Comparison of ENCODE assay signal across 1 mouse cellular context in genomic region chr8:83141358-83141757, GRCm38 (mm10).
A peak's percentile ranks its signal among the peaks of the same experiment; 100 is the strongest.
TF ChIP-seq lines count a peak whose summit lies in the region.

No protein-coding gene starts in this region.

TF ChIP-seq in CH12.LX, 34 proteins besides CTCF, POLR2A, EP300 and RAD21 (continued from another document):
- TF ChIP-seq MEF2A (IDR thresholded peaks at IDR 0.05; ENCODE audit: borderline replicate concordance, low read depth, low read length): peak; percentile 64
- peak; percentile 83; the same call in 1 of the 2 replicates for TF ChIP-seq RCOR1 (conservative IDR thresholded peaks at IDR 0.05; ENCODE audit: low read depth, low read length)
- TF ChIP-seq KAT2A (IDR thresholded peaks at IDR 0.05; ENCODE audit: insufficient replicate concordance, low read length): no peak
- TF ChIP-seq MYC (IDR thresholded peaks at IDR 0.05; ENCODE audit: low read depth, low read length): peak; percentile 73
- no peak for TF ChIP-seq PAX5 (IDR thresholded peaks at IDR 0.05; ENCODE audit: low read length)
- peak; percentile 77 for TF ChIP-seq TCF12 (IDR thresholded peaks at IDR 0.05; ENCODE audit: low read depth, low read length)
- 0 out of 2 replicates have a peak, but pooled peaks have one; percentile 36 for TF ChIP-seq TBP (conservative IDR thresholded peaks at IDR 0.05; ENCODE audit: low read depth, low read length)
- TF ChIP-seq CHD2 (IDR thresholded peaks at IDR 0.05; ENCODE audit: low read length): peak; percentile 71; the same call in 1 of the 2 replicates
- peak; percentile 52; the same call in 1 of the 2 replicates for TF ChIP-seq MAFK (IDR thresholded peaks at IDR 0.05; ENCODE audit: insufficient replicate concordance, low read length)
- TF ChIP-seq IRF4 (IDR thresholded peaks at IDR 0.05; ENCODE audit: low read depth, low read length): peak; percentile 90
- TF ChIP-seq SIN3A (IDR thresholded peaks at IDR 0.05; ENCODE audit: low read length): peak; percentile 85; the same call in 1 of the 2 replicates
- no peak for TF ChIP-seq POLR2AphosphoS2 (IDR thresholded peaks at IDR 0.05; ENCODE audit: low read depth, low read length)
- peak; percentile 38; the same call in 1 of the 2 replicates for TF ChIP-seq MAX (IDR thresholded peaks at IDR 0.05; ENCODE audit: low read length)
- TF ChIP-seq E2F4 (IDR thresholded peaks at IDR 0.05; ENCODE audit: insufficient replicate concordance, low read depth, low read length): 0 out of 2 replicates have a peak, but pooled peaks have one; percentile 52
- no peak for TF ChIP-seq NRF1 (IDR thresholded peaks at IDR 0.05; ENCODE audit: low read depth, low read length)
- TF ChIP-seq GABPA (IDR thresholded peaks at IDR 0.05; ENCODE audit: insufficient replicate concordance, low read depth, low read length): no peak
- TF ChIP-seq HCFC1 (IDR thresholded peaks at IDR 0.05; ENCODE audit: low read depth, low read length): peak; percentile 56
- peak; percentile 60 for TF ChIP-seq JUND (conservative IDR thresholded peaks at IDR 0.05; ENCODE audit: low read depth, low read length)
